Mouse (Mus musculus) CH12.LX (cell line): ENCODE data around the gene Zfp93. TPM values are rescaled to one million over a fixed set of nuclear protein-coding genes. Genes with fewer than 3 reads are reported as not detected.

Experiments
- DNase-seq: peaks from one replicate; pipeline ENCODE4 v3.0.0-alpha.2; 2013; ENCODE audit errors: extremely low read depth
- H3K27ac ChIP-seq: 2 replicates; pipeline ENCODE4 v1.5.1; 2012; ENCODE audit warnings: low read depth, mild to moderate bottlenecking, control low read depth, moderate library complexity; ENCODE audit not compliant: insufficient read depth
- H3K27me3 ChIP-seq: replicated peaks from 2 replicates; pipeline ENCODE3; 2012; ENCODE audit warnings: inconsistent platforms
- H3K36me3 ChIP-seq, 2 experiments: replicated peaks in 1 of 2; 2 replicates each; pipeline versions ENCODE3 to v1.6.1; 2012; ENCODE audit warnings: inconsistent platforms in 1 of 2, low read length in 1 of 2, mild to moderate bottlenecking in 1 of 2, mixed read lengths in 1 of 2, moderate library complexity in 1 of 2; ENCODE audit not compliant: control insufficient read depth in 1 of 2, insufficient read depth in 1 of 2
- H3K4me1 ChIP-seq, 2 experiments: 2 replicates each; pipeline ENCODE4 v1.6.1; 2012; ENCODE audit warnings: inconsistent platforms in 1 of 2, moderate library complexity in 1 of 2; ENCODE audit not compliant: insufficient read depth in 2 of 2, control insufficient read depth in 1 of 2
- H3K4me2 ChIP-seq: 2 replicates; pipeline ENCODE4 v1.6.1; 2012; ENCODE audit warnings: low read depth, mild to moderate bottlenecking, control low read depth; ENCODE audit not compliant: poor library complexity, insufficient read depth, severe bottlenecking
- H3K4me3 ChIP-seq, 3 experiments: fragments of 150-350 bp in 1 of 3; sonication (generic) in 1 of 3; replicated peaks in 1 of 3; 2 replicates each; pipeline versions ENCODE3 to v1.5.1; 2011 to 2012; ENCODE audit warnings: low read depth in 2 of 3, low read length in 2 of 3, mild to moderate bottlenecking in 2 of 3, moderate library complexity in 2 of 3, control low read depth in 1 of 3, improper control_type of control experiment in 1 of 3, inconsistent platforms in 1 of 3, mixed read lengths in 1 of 3; ENCODE audit not compliant: poor library complexity in 1 of 3
- H3K79me2 ChIP-seq: replicated peaks from 2 replicates; pipeline ENCODE4 v1.6.1; 2012; ENCODE audit warnings: mild to moderate bottlenecking, moderate library complexity; ENCODE audit not compliant: control insufficient read depth, poor library complexity, insufficient read depth, severe bottlenecking; ENCODE audit errors: extremely low read depth
- H3K9ac ChIP-seq: 2 replicates; pipeline ENCODE4 v1.6.1; 2012; ENCODE audit warnings: low read depth, mild to moderate bottlenecking, control low read depth, moderate library complexity; ENCODE audit not compliant: insufficient read depth
- H3K9me3 ChIP-seq: replicated peaks from 2 replicates; pipeline ENCODE3; 2012; ENCODE audit warnings: low read length, inconsistent platforms, mixed read lengths
- ELF1 ChIP-seq: IDR thresholded peaks from 2 replicates; pipeline ENCODE4 v1.6.1; 2014; ENCODE audit warnings: low read depth, mild to moderate bottlenecking, inconsistent platforms, low read length, improper control_type of control experiment
- GABPA ChIP-seq: IDR thresholded peaks from 2 replicates; pipeline ENCODE4 v1.6.1; 2012; ENCODE audit warnings: low read depth, low read length, improper control_type of control experiment, inconsistent platforms; ENCODE audit not compliant: insufficient replicate concordance
- HCFC1 ChIP-seq: IDR thresholded peaks from 2 replicates; pipeline ENCODE4 v1.6.1; 2012; ENCODE audit warnings: low read depth, mild to moderate bottlenecking, inconsistent platforms, low read length, improper control_type of control experiment
- JUN ChIP-seq: IDR thresholded peaks from 2 replicates; pipeline ENCODE4 v1.6.1; 2011; ENCODE audit warnings: low read depth, mild to moderate bottlenecking, low read length, improper control_type of control experiment, moderate library complexity; ENCODE audit not compliant: insufficient read depth
- MAFK ChIP-seq: IDR thresholded peaks from 2 replicates; pipeline ENCODE4 v1.6.1; 2011; ENCODE audit warnings: low read length, improper control_type of control experiment; ENCODE audit not compliant: insufficient replicate concordance
- MAX ChIP-seq: IDR thresholded peaks from 2 replicates; pipeline ENCODE4 v1.6.1; 2011; ENCODE audit warnings: low read length, improper control_type of control experiment
- MAZ ChIP-seq: IDR thresholded peaks from 2 replicates; pipeline ENCODE4 v1.6.1; 2012; ENCODE audit warnings: low read depth, mild to moderate bottlenecking, inconsistent platforms, low read length, improper control_type of control experiment, moderate library complexity
- MEF2A ChIP-seq: IDR thresholded peaks from 2 replicates; pipeline ENCODE4 v1.6.1; 2014; ENCODE audit warnings: low read depth, mild to moderate bottlenecking, inconsistent platforms, low read length, improper control_type of control experiment, borderline replicate concordance
- MXI1 ChIP-seq: IDR thresholded peaks from 2 replicates; pipeline ENCODE4 v1.6.1; 2011; ENCODE audit warnings: mild to moderate bottlenecking, low read depth, low read length, improper control_type of control experiment
- NELFE ChIP-seq: IDR thresholded peaks from 2 replicates; pipeline ENCODE4 v1.6.1; 2011; ENCODE audit warnings: low read depth, low read length, improper control_type of control experiment
- NRF1 ChIP-seq: IDR thresholded peaks from 2 replicates; pipeline ENCODE4 v1.6.1; 2014; ENCODE audit warnings: low read depth, mild to moderate bottlenecking, inconsistent platforms, low read length, improper control_type of control experiment, moderate library complexity
- POLR2AphosphoS2 ChIP-seq: IDR thresholded peaks from 2 replicates; pipeline ENCODE4 v1.6.1; 2011; ENCODE audit warnings: low read depth, low read length, improper control_type of control experiment
- RAD21 ChIP-seq: IDR thresholded peaks from 2 replicates; pipeline ENCODE4 v1.6.1; 2011; ENCODE audit warnings: low read depth, mild to moderate bottlenecking, low read length, improper control_type of control experiment, moderate library complexity
- TCF12 ChIP-seq: IDR thresholded peaks from 2 replicates; pipeline ENCODE4 v1.6.1; 2014; ENCODE audit warnings: low read depth, mild to moderate bottlenecking, inconsistent platforms, low read length, improper control_type of control experiment
- USF1 ChIP-seq: IDR thresholded peaks from 2 replicates; pipeline ENCODE4 v1.6.1; 2014; ENCODE audit warnings: low read depth, mild to moderate bottlenecking, inconsistent platforms, low read length, improper control_type of control experiment
- USF2 ChIP-seq: conservative IDR thresholded peaks from 2 replicates; pipeline ENCODE4 v1.6.1; 2011; ENCODE audit warnings: low read depth, low read length, improper control_type of control experiment
- ZC3H11A ChIP-seq: IDR thresholded peaks from 2 replicates; pipeline ENCODE4 v1.6.1; 2012; ENCODE audit warnings: low read depth, mild to moderate bottlenecking, inconsistent platforms, low read length, improper control_type of control experiment
- ZNF384 ChIP-seq: IDR thresholded peaks from 2 replicates; pipeline ENCODE4 v1.6.1; 2012; ENCODE audit warnings: low read depth, low read length, improper control_type of control experiment, inconsistent platforms
- dilution Hi-C: fragments of 300-500 bp; cut with MboI; formaldehyde crosslinking; loops from 2 replicates; pipeline ENCODE4 v1.14.3; 2020; ENCODE audit warnings: low sequenced_read_pairs; ENCODE audit not compliant: extremely low pct_unique_long_range_greater_than_20kb, extremely low pct_ligation_motif_present
- in situ Hi-C: fragments of 300-500 bp; cut with MboI; formaldehyde crosslinking; loops from 3 replicates; pipeline ENCODE4 v1.14.3; 2019; ENCODE audit warnings: low sequenced_read_pairs, low pct_ligation_motif_present, low pct_unique_long_range_greater_than_20kb, mixed read lengths
- polyA plus RNA-seq: library from polyadenylated mRNA; unstranded; fragments of >175 nt; gene quantifications from 2 replicates; pipeline ENCODE4 v1.2.1, GENCODE M21; 2012; ENCODE audit warnings: low read depth; ENCODE audit not compliant: insufficient read length
- total RNA-seq, 2 experiments: library from RNA; depleted of rRNA; stranded (reverse); fragments of 300-350 nt in 1 of 2; fragments of >200 nt in 1 of 2; gene quantifications; 2 replicates each; pipeline ENCODE4 v1.2.3; 2012 to 2014

Gene Zfp93
- 0.17 and 0.21 TPM in 2 replicates for total RNA-seq (2012; rRNA removed)
- total RNA-seq (2014; rRNA removed) = 0.28 and 0.30 TPM in 2 replicates
- 0.11 and 0.15 TPM in 2 replicates for polyA plus RNA-seq

GRCm38 (mm10) chr7:24270288-24270672, at the start of gene Zfp93:
Zfp93 (plus strand) TSS chr7:24270420.
- no peaks in the 10 kb centered on the region for H3K36me3 ChIP-seq
- TF ChIP-seq ELF1 (no peak), HCFC1 (peak; percentile 66)
- dilution Hi-C loops (no loop called here), in situ Hi-C loops (no loop called here)
- H3K9ac ChIP-seq = no peak within 1 kb of the TSS
- no peaks in the 10 kb centered on the region for H3K9me3 ChIP-seq
- no peaks in the 10 kb centered on the region for H3K79me2 ChIP-seq
- H3K27me3 ChIP-seq = no peaks in the 10 kb centered on the region
- H3K4me1 ChIP-seq = peaks cover 8 to 16% of the 10 kb centered on the region in 2 experiments
- peak within 1 kb of the TSS; percentile 53 for H3K4me2 ChIP-seq
- H3K4me3 ChIP-seq = no peak within 1 kb of the TSS
- no peak for DNase-seq
- H3K27ac ChIP-seq = no peak within 1 kb of the TSS

GRCm38 (mm10) chr7:24237040-24237791, 33.0 kb upstream of the Zfp93 start, which contains the start of gene Zfp109:
Zfp109 (minus strand) TSS chr7:24237560.
- no peak for DNase-seq
- Histone ChIP-seq H3K79me2 (no peaks in the 10 kb centered on the region), H3K4me1 (no peaks in the 10 kb centered on the region), H3K4me3 (no peak within 1 kb of the TSS), H3K27ac (no peak within 1 kb of the TSS), H3K9ac (no peak within 1 kb of the TSS), H3K4me2 (no peak within 1 kb of the TSS), H3K9me3 (peaks cover 2% of the 10 kb centered on the region), H3K27me3 (peaks cover 34% of the 10 kb centered on the region), H3K36me3 (no peaks in the 10 kb centered on the region)
- dilution Hi-C loops (no loop called here), in situ Hi-C loops (no loop called here)
- TF ChIP-seq TCF12 (no peak), NELFE (no peak), HCFC1 (no peak), POLR2AphosphoS2 (no peak), MXI1 (no peak), USF1 (no peak), JUN (no peak)

- H3K4me2 ChIP-seq = no peak overlapping the region
- no peaks in the 10 kb centered on the region; a peak in 1 of 4 replicates for H3K4me1 ChIP-seq
- H3K9ac ChIP-seq = no peak overlapping the region
- peaks cover 11% of the 10 kb centered on the region for H3K27me3 ChIP-seq
- DNase-seq = no peak
- no peaks in the 10 kb centered on the region for H3K79me2 ChIP-seq
- H3K9me3 ChIP-seq = no peaks in the 10 kb centered on the region
- H3K36me3 ChIP-seq = no peaks in the 10 kb centered on the region
- no peak for TF ChIP-seq MAFK
- TF ChIP-seq MEF2A = no peak
- no peak for TF ChIP-seq NRF1
- no peak for TF ChIP-seq GABPA
- TF ChIP-seq ZNF384 = no peak
- no peak for TF ChIP-seq POLR2AphosphoS2
- no peak for TF ChIP-seq MAZ
- no peak for TF ChIP-seq RAD21
- TF ChIP-seq USF2 = no peak
- TF ChIP-seq MAX = no peak
- no peak for TF ChIP-seq ZC3H11A
- dilution Hi-C loops = no loop called here
- in situ Hi-C loops = no loop called here
- no peak overlapping the region for H3K27ac ChIP-seq
- no peak overlapping the region for H3K4me3 ChIP-seq
Measured at GRCm38 (mm10) chr7:24253779-24254615, 16.2 kb upstream of the Zfp93 start.
